Mouse (Mus musculus): ENCODE measurements around the gene Tceanc2. TPM values are rescaled to one million over a fixed set of nuclear protein-coding genes. Genes with fewer than 3 reads are reported as not detected.

The Tceanc2 gene
- 18.1 and 27.2 TPM in 2 replicates for polyA plus RNA-seq (2015; fragmentation: Nextera tagmentation; extraction: Ambion mirVana)

DNA sequence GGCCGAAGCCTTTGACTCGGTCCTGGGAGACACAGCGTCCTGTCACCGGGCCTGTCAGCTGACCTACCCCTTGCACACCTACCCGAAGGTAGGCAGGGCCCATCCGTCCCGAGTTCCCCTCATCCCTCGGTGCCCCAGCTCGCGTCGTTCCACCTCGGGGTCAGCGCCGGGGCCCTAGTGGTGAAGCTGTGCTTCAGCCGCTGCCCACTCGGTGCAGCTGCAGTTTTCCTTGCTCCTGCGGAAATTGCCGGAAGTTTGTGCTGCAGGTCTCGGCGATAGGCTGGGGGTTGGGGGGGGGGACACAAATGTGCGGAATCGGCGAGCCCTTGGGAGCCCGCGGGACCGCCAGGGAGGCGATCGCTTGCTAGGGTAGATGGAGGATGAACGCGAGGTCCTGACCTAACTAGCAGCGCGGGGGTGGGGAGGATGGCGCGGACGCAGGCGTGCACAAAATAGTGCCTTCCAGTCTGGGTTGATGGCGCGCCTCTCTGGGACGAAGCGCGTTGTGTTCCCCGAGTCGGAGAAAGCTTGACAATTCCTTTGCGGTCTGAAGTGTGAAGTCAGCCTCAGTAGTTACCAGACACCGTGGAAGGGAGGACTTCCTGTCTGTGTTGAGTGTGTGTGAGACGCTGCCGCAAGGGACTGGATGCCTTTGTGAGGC is at the start of gene Tceanc2:
Tceanc2 (minus strand) TSS at position 287 of the 661 bp plus-strand sequence.
- Histone ChIP-seq H3K4me1 (ENCODE audit: control insufficient read depth, insufficient read depth, low read length) (peaks cover 40% of the 10 kb centered on the region), H3K27ac (ENCODE audit: low read length) (peak within 1 kb of the TSS; percentile 97), H3K9ac (ENCODE audit: low read depth, low read length) (peak within 1 kb of the TSS; percentile 87), H3K4me3 (ENCODE audit: low read depth, low read length) (peak within 1 kb of the TSS; percentile 95), H3K36me3 (ENCODE audit: control insufficient read depth, insufficient read depth, low read length) (0 out of 2 replicates have a peak, but pooled peaks cover 2% of the 10 kb centered on the region), H3K9me3 (replicated peaks; ENCODE audit: control insufficient read depth, low read length, poor library complexity, severe bottlenecking) (no peaks in the 10 kb centered on the region), H3K4me2 (ENCODE audit: low read length) (peak within 1 kb of the TSS; percentile 74), H3K27me3 (ENCODE audit: control insufficient read depth, insufficient read depth, low read depth, low read length) (no peaks in the 10 kb centered on the region)
- WGBS, result under 1% methylated on average over 47 of the region's 47 CpGs
- peak; percentile 50 for ATAC-seq

DNA sequence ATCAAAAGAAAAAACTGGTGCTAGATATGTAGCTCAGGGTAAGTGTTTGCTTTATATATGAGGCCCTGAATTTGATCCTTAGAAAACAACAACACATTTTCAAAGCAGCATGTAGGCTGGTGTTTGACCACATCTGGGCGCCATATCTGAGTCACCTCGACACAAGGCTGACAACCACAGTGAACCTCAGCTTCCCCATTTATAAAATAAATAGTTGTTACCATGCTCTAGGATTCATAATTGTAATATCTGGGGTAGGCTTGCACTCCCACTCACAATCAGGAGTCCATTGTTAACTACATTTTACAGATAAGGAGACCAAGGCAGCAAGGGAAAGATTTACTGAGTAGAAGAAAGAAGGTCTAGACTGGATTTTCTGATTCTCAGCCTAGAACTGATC is 47.4 kb upstream of the Tceanc2 start:
- ATAC-seq, result no peak
- WGBS, result 90% methylated on average over 2 of the region's 2 CpGs

DNA sequence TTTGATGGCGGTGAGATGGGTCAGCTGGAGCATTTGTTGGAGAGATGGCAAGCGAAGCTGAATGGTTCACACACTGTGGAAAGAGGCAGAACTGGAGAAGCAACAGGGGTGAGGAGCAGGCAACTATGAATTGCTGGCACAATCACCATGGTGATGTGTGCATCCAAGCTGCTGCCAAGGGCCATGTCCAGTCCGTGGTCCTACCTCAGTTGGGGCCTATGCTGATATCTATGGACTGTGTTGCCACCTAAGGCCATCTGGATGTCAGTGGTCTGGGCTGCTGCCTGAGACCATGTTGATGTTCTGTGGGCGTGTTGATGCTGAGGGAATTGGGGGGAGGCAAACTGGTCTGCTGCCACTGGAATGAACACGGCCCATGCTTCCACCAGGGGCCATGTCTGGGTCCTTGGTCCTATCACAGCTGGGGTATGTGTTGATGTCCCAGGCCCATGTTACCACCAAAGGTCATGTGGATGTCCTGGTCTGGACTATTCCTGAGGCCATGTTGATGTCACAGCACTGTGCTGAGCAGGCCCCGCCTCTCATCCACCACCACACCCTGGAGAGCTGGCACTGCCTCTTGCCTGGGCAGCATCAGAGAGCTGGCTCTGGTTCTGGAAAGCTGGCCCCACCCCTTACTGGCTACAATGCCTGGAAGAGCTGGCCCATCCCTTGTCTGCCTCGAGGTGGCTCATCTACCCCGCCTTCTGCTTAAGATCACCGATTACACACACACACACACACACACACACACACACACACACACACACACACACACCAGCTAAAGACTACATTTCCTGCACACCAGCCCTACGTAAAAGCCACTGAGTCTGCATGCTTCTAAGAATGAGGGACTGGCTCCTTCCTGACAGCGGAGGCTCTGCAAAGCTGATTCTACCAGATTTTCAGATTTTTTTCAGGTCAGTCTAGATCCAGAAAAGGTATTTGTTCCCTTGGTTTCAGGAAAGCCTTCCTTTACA is 44.6 kb upstream of the Tceanc2 start:
- no peaks in the 10 kb centered on the region for H3K27me3 ChIP-seq (ENCODE audit: control insufficient read depth, insufficient read depth, low read depth, low read length)
- no peak for ATAC-seq
- no peaks in the 10 kb centered on the region for H3K4me1 ChIP-seq (ENCODE audit: control insufficient read depth, insufficient read depth, low read length)
- H3K27ac ChIP-seq (ENCODE audit: low read length), result no peak overlapping the region
- no peak overlapping the region for H3K9ac ChIP-seq (ENCODE audit: low read depth, low read length)
- no peaks in the 10 kb centered on the region for H3K36me3 ChIP-seq (ENCODE audit: control insufficient read depth, insufficient read depth, low read length)
- no peaks in the 10 kb centered on the region for H3K9me3 ChIP-seq (replicated peaks; ENCODE audit: control insufficient read depth, low read length, poor library complexity, severe bottlenecking)
- H3K4me2 ChIP-seq (ENCODE audit: low read length), result no peak overlapping the region
- 83% methylated on average over 11 of the region's 11 CpGs for WGBS
- H3K4me3 ChIP-seq (ENCODE audit: low read depth, low read length), result no peak overlapping the region

More for the DNA sequence above, 47.4 kb upstream of the Tceanc2 start:
- Histone ChIP-seq H3K4me1 (ENCODE audit: control insufficient read depth, insufficient read depth, low read length) (no peaks in the 10 kb centered on the region), H3K27me3 (ENCODE audit: control insufficient read depth, insufficient read depth, low read depth, low read length) (no peaks in the 10 kb centered on the region), H3K27ac (ENCODE audit: low read length) (no peak overlapping the region), H3K4me3 (ENCODE audit: low read depth, low read length) (no peak overlapping the region), H3K9ac (ENCODE audit: low read depth, low read length) (no peak overlapping the region), H3K4me2 (ENCODE audit: low read length) (no peak overlapping the region), H3K9me3 (replicated peaks; ENCODE audit: control insufficient read depth, low read length, poor library complexity, severe bottlenecking) (no peaks in the 10 kb centered on the region), H3K36me3 (ENCODE audit: control insufficient read depth, insufficient read depth, low read length) (no peaks in the 10 kb centered on the region)

DNA sequence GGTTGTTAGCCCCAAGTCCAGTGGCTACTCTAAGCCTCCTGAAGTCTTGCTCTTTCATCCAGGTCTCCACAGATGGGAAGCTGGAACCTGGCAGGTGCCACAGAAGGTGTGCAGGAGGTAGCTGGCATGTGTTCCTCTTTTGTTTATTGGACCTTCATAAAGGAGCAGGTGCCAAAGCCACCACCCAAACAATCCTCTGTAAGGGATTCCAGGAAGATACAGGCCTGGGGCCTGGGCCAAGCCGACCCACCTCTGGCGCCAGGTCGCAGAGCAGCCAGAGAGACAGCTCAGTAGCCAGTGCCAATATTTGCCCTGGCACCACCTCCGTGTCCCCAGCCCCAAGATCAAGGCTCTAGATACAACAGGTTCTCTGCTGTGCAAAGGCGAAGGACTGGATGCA is 42.6 kb upstream of the Tceanc2 start:
- H3K4me3 ChIP-seq (ENCODE audit: low read depth, low read length), result no peak overlapping the region
- no peaks in the 10 kb centered on the region for H3K9me3 ChIP-seq (replicated peaks; ENCODE audit: control insufficient read depth, low read length, poor library complexity, severe bottlenecking)
- H3K9ac ChIP-seq (ENCODE audit: low read depth, low read length), result no peak overlapping the region
- ATAC-seq, result no peak
- no peaks in the 10 kb centered on the region for H3K36me3 ChIP-seq (ENCODE audit: control insufficient read depth, insufficient read depth, low read length)
- no peak overlapping the region for H3K27ac ChIP-seq (ENCODE audit: low read length)
- no peaks in the 10 kb centered on the region for H3K27me3 ChIP-seq (ENCODE audit: control insufficient read depth, insufficient read depth, low read depth, low read length)
- H3K4me2 ChIP-seq (ENCODE audit: low read length), result no peak overlapping the region
- H3K4me1 ChIP-seq (ENCODE audit: control insufficient read depth, insufficient read depth, low read length), result no peaks in the 10 kb centered on the region
- WGBS, result 92% methylated on average over 5 of the region's 5 CpGs

DNA sequence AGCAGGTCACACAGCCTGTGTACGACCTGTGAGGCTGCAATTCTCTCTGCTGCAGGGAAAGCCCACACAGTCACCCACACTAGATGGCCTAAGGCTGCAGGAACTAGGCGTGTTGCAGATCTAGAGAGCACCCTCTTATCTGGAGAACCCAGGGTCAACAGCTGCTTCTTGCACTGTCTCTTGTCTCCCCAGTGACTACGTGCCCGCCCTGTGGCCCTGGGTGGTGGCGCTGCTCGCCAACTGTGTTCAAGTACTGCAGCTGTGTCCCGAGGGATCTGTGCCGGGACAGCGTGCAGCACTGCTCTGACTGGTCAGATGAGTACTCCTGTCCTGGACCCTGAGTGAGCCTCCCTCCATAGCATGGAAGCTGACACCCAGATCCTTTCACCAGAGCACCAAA is 38.7 kb upstream of the Tceanc2 start:
- no peak overlapping the region for H3K27ac ChIP-seq (ENCODE audit: low read length)
- no peak overlapping the region for H3K9ac ChIP-seq (ENCODE audit: low read depth, low read length)
- no peak for ATAC-seq

DNA sequence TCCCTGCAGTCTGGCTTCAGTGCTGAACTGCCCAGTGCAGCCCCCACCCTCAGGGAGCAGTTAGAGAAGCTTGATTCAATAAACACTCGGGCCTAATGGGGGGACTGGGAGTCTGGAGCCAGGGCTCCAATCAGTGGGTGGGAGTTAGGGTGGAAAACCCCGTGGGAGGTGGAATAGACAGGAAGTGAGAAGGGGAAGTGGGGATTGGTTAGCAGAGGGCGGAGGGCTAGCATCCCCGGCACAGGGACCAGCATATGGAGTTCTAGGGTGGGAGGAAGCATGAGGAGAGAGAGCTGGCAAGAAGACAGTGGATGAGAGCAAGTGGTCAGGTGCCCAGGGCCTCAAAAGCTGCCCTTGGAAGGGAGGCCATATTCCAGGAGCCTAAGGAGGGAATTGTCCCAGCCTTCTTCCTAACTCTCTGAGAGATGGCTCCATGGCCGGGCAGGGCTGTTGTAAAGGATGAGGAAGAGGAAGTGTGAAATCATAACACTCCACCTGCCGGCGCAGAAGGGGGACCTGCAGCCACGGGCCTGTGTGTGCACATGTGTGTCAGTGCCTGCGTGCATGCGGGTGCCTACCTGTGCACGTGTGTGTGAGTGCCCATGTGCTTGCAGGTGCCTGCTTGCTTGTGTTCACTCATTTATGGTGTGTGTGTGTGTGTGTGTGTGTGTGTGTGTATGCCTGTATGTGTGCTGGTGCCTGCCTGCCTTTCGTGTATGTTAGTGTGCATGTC is 34.5 kb upstream of the Tceanc2 start:
- no peaks in the 10 kb centered on the region for H3K4me1 ChIP-seq (ENCODE audit: control insufficient read depth, insufficient read depth, low read length)
- H3K9ac ChIP-seq (ENCODE audit: low read depth, low read length), result no peak overlapping the region
- WGBS, result 78% methylated on average over 12 of the region's 12 CpGs
- no peaks in the 10 kb centered on the region for H3K36me3 ChIP-seq (ENCODE audit: control insufficient read depth, insufficient read depth, low read length)
- ATAC-seq, result no peak
- no peak overlapping the region for H3K4me3 ChIP-seq (ENCODE audit: low read depth, low read length)
- H3K9me3 ChIP-seq (replicated peaks; ENCODE audit: control insufficient read depth, low read length, poor library complexity, severe bottlenecking), result no peaks in the 10 kb centered on the region
- no peak overlapping the region for H3K27ac ChIP-seq (ENCODE audit: low read length)
- no peaks in the 10 kb centered on the region for H3K27me3 ChIP-seq (ENCODE audit: control insufficient read depth, insufficient read depth, low read depth, low read length)
- H3K4me2 ChIP-seq (ENCODE audit: low read length), result no peak overlapping the region

More for the DNA sequence above, 38.7 kb upstream of the Tceanc2 start:
- H3K4me3 ChIP-seq (ENCODE audit: low read depth, low read length), result no peak overlapping the region
- no peaks in the 10 kb centered on the region for H3K4me1 ChIP-seq (ENCODE audit: control insufficient read depth, insufficient read depth, low read length)
- 87% methylated on average over 9 of the region's 9 CpGs for WGBS
- H3K27me3 ChIP-seq (ENCODE audit: control insufficient read depth, insufficient read depth, low read depth, low read length), result no peaks in the 10 kb centered on the region
- H3K9me3 ChIP-seq (replicated peaks; ENCODE audit: control insufficient read depth, low read length, poor library complexity, severe bottlenecking), result no peaks in the 10 kb centered on the region
- H3K36me3 ChIP-seq (ENCODE audit: control insufficient read depth, insufficient read depth, low read length), result no peaks in the 10 kb centered on the region
- H3K4me2 ChIP-seq (ENCODE audit: low read length), result no peak overlapping the region

DNA sequence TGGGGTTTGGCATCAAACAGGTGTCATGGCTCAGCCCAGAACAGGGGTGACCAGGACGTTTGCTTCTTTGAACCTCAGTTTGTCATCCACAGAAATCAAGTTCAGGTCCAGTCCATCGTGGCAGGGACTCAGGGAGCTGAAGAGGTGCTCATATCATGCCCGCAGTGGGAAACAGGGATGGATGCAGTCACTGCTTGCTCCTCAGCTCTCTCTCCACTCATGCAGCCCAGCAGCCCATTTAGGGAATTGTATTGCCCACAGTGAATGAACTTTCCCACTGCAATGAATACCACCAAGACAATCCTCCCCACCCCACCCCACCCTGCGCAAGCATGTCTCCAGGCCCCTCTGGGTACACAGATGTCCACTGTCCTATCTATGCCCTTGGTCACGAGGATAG is 33.0 kb upstream of the Tceanc2 start:
- no peaks in the 10 kb centered on the region for H3K36me3 ChIP-seq (ENCODE audit: control insufficient read depth, insufficient read depth, low read length)
- H3K4me1 ChIP-seq (ENCODE audit: control insufficient read depth, insufficient read depth, low read length), result no peaks in the 10 kb centered on the region
- H3K4me2 ChIP-seq (ENCODE audit: low read length), result no peak overlapping the region
- H3K9me3 ChIP-seq (replicated peaks; ENCODE audit: control insufficient read depth, low read length, poor library complexity, severe bottlenecking), result no peaks in the 10 kb centered on the region
- H3K4me3 ChIP-seq (ENCODE audit: low read depth, low read length), result no peak overlapping the region
- ATAC-seq, result no peak
- no peak overlapping the region for H3K9ac ChIP-seq (ENCODE audit: low read depth, low read length)
- 86% methylated on average over 5 of the region's 5 CpGs for WGBS
- H3K27me3 ChIP-seq (ENCODE audit: control insufficient read depth, insufficient read depth, low read depth, low read length), result no peaks in the 10 kb centered on the region
- no peak overlapping the region for H3K27ac ChIP-seq (ENCODE audit: low read length)

DNA sequence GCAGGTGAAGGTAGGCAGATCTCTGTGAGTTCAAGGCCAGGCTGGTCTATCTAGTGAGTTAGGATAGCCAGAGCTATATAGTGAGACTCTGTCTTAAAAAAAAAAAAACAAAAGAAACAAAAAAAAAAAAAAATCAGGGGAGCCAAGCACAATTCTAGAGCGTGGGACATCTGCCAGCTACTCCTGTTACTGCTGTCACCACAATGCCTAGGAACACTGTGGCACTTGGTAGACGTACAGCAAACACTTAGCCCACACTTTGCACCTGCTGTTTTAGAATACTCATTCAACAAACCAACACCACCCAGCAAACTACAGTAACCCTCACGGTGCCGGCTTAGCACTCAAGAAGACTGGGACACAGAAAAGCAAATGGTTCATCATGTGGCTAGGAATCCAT is 32.5 kb upstream of the Tceanc2 start:
- no peak for ATAC-seq
- Histone ChIP-seq H3K4me2 (ENCODE audit: low read length) (no peak overlapping the region), H3K9ac (ENCODE audit: low read depth, low read length) (no peak overlapping the region), H3K4me3 (ENCODE audit: low read depth, low read length) (no peak overlapping the region), H3K27ac (ENCODE audit: low read length) (no peak overlapping the region), H3K36me3 (ENCODE audit: control insufficient read depth, insufficient read depth, low read length) (no peaks in the 10 kb centered on the region), H3K27me3 (ENCODE audit: control insufficient read depth, insufficient read depth, low read depth, low read length) (no peaks in the 10 kb centered on the region), H3K4me1 (ENCODE audit: control insufficient read depth, insufficient read depth, low read length) (no peaks in the 10 kb centered on the region), H3K9me3 (replicated peaks; ENCODE audit: control insufficient read depth, low read length, poor library complexity, severe bottlenecking) (no peaks in the 10 kb centered on the region)
- 70% methylated on average over 4 of the region's 4 CpGs for WGBS

Data from midbrain, embryonic 16.5 days (tissue).